Mouse (Mus musculus) heart, adult 2 months (tissue): ENCODE results near the gene Hoxc8. TPM values are rescaled to one million over a fixed set of nuclear protein-coding genes. Genes with fewer than 3 reads are reported as not detected.
A peak's percentile ranks its signal among the peaks of the same experiment; 100 is the strongest.

ENCODE experiments used
- DNase-seq, 2 experiments: peaks; one replicate each; pipeline ENCODE4 v3.0.0; 2021
- H3K27ac ChIP-seq: fragments of 200-600 bp; 2 replicates; pipeline ENCODE4 v1.8.1; 2022
- H3K27me3 ChIP-seq: fragments of 200-500 bp; 2 replicates; pipeline ENCODE4 v1.6.1; 2012; ENCODE audit warnings: mild to moderate bottlenecking, low read length, inconsistent platforms, mixed read lengths; ENCODE audit not compliant: control insufficient read depth, insufficient read depth
- H3K36me3 ChIP-seq: fragments of 200-500 bp; 2 replicates; pipeline ENCODE4 v1.6.1; 2012; ENCODE audit warnings: low read length, inconsistent platforms; ENCODE audit not compliant: control insufficient read depth, insufficient read depth
- H3K4me1 ChIP-seq: fragments of 200-500 bp; 2 replicates; pipeline ENCODE4 v1.6.1; 2011; ENCODE audit warnings: low read length; ENCODE audit not compliant: control insufficient read depth, insufficient read depth
- H3K4me3 ChIP-seq: fragments of 200-600 bp; 2 replicates; pipeline ENCODE4 v1.8.1; 2022
- H3K79me2 ChIP-seq: fragments of 200-500 bp; replicated peaks from 2 replicates; pipeline ENCODE4 v1.6.1; 2012; ENCODE audit warnings: mild to moderate bottlenecking, inconsistent platforms, low read length, moderate library complexity, mixed read lengths; ENCODE audit not compliant: control insufficient read depth, insufficient read depth
- H3K9ac ChIP-seq: fragments of 200-500 bp; 2 replicates; pipeline ENCODE4 v1.6.1; 2012; ENCODE audit warnings: low read depth, mild to moderate bottlenecking, control low read depth, inconsistent platforms, low read length, mixed read lengths
- CTCF ChIP-seq: fragments of 200-600 bp; IDR thresholded peaks from 2 replicates; pipeline ENCODE4 v1.8.1; 2022; ENCODE audit warnings: antibody characterized with exemption, mild to moderate bottlenecking, moderate library complexity
- EP300 ChIP-seq: fragments of 200-500 bp; IDR thresholded peaks from 2 replicates; pipeline ENCODE4 v1.6.1; 2011; ENCODE audit warnings: low read depth, low read length, control low read depth; ENCODE audit not compliant: insufficient read depth
- POLR2A ChIP-seq: fragments of 200-500 bp; IDR thresholded peaks from 2 replicates; pipeline ENCODE4 v1.6.1; 2011; ENCODE audit warnings: mild to moderate bottlenecking, low read depth, low read length, control low read depth; ENCODE audit not compliant: insufficient read depth
- WGBS: fragments of 180-500 bp; shearing (Covaris S2); methylation state at CpG from one replicate; pipeline ENCODE4 v1.1.7; 2018; 5-methylcytosine and 5-hydroxymethylcytosine counted together
- intact Hi-C: fragments of 180-260 bp; cut with DNase I; formaldehyde crosslinking; loops from one replicate; pipeline ENCODE4 v1.15.1; 2025
- long read RNA-seq: library from polyadenylated mRNA; stranded (forward); transcript quantifications from one replicate; pipeline ENCODE4 v2.0.0, GENCODE M21; 2021
- polyA plus RNA-seq: library from polyadenylated mRNA; depleted of rRNA; stranded (reverse); fragments of >200 nt; gene quantifications from 2 replicates; pipeline ENCODE4 v1.2.3, GENCODE M21; 2012; rRNA removed
- total RNA-seq, 2 experiments: library from RNA; stranded (reverse); gene quantifications; 2 replicates each; pipeline ENCODE4 v1.2.3; 2021

Gene Hoxc8
- total RNA-seq (not detected), polyA plus RNA-seq (not detected in 2 replicates)
- long read RNA-seq, result 0 reads

DNA sequence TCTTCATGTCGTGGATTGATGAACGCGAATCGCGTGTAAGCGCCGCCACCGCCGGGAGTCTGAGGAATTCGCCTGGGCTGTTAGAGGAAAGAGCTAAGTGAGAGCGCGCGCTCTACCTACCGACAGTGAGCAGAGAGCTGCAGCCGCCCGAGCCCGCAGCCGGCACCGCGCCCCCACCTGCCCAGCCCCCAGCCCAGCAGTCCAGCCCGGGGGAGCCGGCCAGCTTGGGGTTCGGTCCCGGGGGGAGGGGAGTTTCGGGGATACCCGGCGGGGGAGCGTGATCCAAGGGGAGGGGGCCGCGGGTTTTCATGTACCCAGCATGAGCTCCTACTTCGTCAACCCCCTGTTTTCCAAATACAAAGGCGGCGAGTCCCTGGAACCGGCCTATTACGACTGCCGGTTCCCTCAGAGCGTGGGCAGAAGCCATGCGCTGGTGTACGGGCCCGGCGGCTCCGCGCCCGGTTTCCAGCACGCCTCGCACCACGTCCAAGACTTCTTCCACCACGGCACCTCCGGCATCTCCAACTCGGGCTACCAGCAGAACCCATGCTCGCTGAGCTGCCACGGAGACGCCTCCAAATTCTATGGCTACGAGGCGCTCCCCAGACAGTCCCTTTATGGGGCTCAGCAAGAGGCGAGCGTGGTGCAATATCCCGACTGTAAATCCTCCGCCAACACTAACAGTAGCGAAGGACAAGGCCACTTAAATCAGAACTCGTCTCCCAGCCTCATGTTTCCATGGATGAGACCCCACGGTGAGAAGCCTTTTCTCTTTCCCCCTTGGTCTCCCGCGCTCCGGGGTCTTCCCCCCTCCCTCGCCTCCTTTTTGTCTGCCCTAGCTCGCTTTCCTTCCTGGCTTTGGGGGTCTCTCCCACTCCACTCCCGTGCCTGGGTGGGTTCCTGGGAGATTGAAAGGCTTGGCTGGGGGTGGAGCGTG, at the start of gene Hoxc8:
Hoxc8 (plus strand) TSS at position 147 of the 937 bp plus-strand sequence.
- Histone ChIP-seq H3K27me3 (peaks cover 25% of the 10 kb centered on the region), H3K36me3 (no peaks in the 10 kb centered on the region), H3K4me1 (no peaks in the 10 kb centered on the region), H3K79me2 (no peaks in the 10 kb centered on the region), H3K4me3 (no peak within 1 kb of the TSS), H3K27ac (no peak within 1 kb of the TSS), H3K9ac (no peak within 1 kb of the TSS)
- TF ChIP-seq EP300, result no peak
- TF ChIP-seq POLR2A, result no peak
- no peak for TF ChIP-seq CTCF
- no peak for DNase-seq
- intact Hi-C loops, result no loop called here
- 2% methylated on average over 69 of the region's 69 CpGs for WGBS

DNA sequence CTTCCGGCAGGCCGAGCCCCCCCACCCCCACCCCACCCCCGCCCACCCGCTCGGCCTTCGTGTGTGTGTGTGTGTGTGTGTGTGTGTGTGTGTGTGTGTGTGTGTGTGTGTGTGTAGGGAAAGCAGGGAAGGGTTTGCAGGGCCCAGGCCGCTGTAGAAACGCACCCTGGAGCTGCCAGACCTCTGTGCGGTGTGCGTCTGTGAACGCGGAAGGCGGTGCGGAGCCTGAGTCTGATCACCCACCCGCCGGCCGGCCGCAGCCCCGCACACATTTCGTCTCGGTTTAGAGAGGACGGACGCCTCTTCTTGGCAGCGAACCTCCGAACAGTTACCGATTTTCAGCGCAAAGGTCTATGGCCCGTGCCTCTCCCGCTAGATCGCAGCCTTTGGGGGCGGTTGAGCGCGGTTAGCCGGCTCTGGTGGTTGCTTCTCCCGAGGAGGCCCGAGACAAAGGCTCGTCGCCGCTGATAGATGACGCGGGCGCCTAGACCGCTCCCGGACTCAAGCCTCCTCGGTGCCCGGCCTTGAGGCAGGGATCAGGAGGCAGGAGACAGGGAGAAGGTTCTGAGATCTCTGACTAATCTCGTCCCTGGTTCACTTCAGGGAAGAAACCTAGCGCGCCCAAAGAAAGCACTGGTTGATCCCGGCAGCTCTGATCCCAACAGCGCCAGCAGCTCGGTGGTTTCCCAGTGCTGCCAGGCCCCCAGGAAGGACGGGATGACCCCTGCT, 47.5 kb upstream of the Hoxc8 start:
- Histone ChIP-seq H3K79me2 (no peaks in the 10 kb centered on the region), H3K9ac (no peak overlapping the region), H3K4me3 (no peak overlapping the region), H3K27me3 (peaks cover 36% of the 10 kb centered on the region), H3K36me3 (no peaks in the 10 kb centered on the region), H3K4me1 (no peaks in the 10 kb centered on the region), H3K27ac (no peak overlapping the region)
- TF ChIP-seq POLR2A (no peak), CTCF (peak; percentile 17; the same call in 1 of the 2 replicates)
- intact Hi-C loops, result no loop called here
- no peak for DNase-seq
- WGBS, result 2% methylated on average over 53 of the region's 53 CpGs

DNA sequence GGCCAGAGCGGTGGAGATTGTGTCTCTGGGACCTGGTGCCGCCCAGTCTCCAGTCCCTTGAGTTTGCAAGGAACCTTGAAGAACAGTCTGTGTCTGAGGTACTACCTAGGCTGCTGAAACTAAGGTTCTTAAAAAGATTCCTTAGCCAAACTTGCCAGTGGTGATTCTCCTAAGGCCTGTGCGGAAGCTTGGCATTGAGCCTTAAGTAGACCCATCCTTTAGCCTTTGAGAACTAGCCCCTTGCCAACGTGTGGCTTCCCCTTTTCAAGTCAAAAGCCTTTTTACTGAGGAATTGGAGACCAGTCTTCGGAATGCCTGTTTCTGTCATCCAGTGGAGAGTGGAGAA, 47.0 kb upstream of the Hoxc8 start:
- no peak for DNase-seq
- no peak for TF ChIP-seq EP300
- TF ChIP-seq CTCF, result no peak
- TF ChIP-seq POLR2A, result no peak
- no peaks in the 10 kb centered on the region for H3K36me3 ChIP-seq
- 8% methylated on average over 5 of the region's 5 CpGs for WGBS
- H3K27ac ChIP-seq, result no peak overlapping the region
- no peaks in the 10 kb centered on the region for H3K79me2 ChIP-seq
- H3K27me3 ChIP-seq, result peaks cover 36% of the 10 kb centered on the region
- H3K4me3 ChIP-seq, result no peak overlapping the region
- intact Hi-C loops, result no loop called here
- no peaks in the 10 kb centered on the region for H3K4me1 ChIP-seq
- H3K9ac ChIP-seq, result no peak overlapping the region

DNA sequence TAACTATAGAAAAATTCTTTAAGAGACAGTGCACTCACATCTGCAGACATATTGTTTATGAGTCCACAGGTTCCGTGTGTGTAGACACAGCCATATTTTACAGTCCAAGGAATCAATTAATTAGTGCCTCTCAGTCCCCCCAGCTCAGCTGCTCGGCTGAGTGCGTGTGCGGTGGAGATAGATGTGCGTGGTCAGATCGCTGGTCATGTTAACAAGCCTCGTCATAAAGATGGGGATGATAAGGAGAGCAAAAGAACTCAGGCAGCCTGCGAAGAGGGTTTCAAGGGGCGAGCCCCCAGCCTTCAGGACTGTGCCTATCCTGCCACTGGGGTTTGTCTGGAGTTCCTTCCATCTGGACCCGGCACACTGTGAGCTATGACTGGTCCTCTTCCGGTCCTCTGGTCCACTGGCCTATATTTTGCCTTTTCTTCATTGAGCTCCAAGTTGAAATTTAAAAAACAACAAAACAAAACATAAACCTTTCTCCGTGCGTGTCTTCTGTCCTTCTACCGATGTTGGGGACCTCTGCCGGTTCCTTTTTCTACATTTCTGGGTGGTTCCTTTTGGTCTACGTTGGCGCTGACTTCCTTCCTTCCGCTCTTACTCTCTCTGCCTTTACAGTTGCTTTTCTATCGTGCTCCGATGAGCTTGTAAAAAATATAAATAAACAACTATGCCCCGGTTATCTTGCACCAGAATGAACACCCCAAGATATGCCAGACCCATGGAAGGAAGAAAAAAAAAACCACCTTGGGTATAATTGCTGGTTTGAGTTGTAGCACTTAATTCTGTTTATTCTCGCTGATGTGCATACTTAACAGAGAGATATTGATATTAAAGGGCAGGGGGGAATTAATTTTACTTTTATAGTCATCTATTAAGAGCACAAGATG, 45.0 kb upstream of the Hoxc8 start:
- Histone ChIP-seq H3K27ac (no peak overlapping the region), H3K4me3 (no peak overlapping the region), H3K36me3 (no peaks in the 10 kb centered on the region), H3K9ac (no peak overlapping the region), H3K4me1 (no peaks in the 10 kb centered on the region), H3K79me2 (no peaks in the 10 kb centered on the region), H3K27me3 (peaks cover 29% of the 10 kb centered on the region)
- intact Hi-C loops, result no loop called here
- WGBS, result 19% methylated on average over 22 of the region's 22 CpGs
- DNase-seq, result no peak
- no peak for TF ChIP-seq EP300
- TF ChIP-seq POLR2A, result no peak
- TF ChIP-seq CTCF, result no peak

DNA sequence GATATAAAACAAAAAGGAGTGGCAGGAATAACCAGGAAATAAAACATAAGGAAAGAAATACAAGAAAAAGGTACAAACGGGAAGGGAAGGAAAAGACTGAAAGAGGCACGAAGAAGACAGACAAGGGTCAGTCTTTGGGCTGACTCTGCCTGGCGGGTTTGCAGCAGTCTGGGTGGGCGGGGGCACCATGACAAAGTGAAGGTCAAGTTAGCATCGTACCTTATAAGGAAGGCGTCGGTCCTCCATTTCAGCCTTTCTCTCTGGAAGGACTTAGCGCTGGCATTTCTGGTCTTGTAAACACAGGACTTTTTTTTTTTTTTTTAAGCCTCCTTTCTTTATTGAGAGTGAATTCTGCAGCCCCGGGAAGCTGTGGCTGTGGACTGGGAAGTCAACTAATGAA, 43.1 kb upstream of the Hoxc8 start:
- intact Hi-C loops, result no loop called here
- TF ChIP-seq CTCF (no peak), EP300 (no peak), POLR2A (no peak)
- Histone ChIP-seq H3K36me3 (no peaks in the 10 kb centered on the region), H3K9ac (no peak overlapping the region), H3K4me1 (no peaks in the 10 kb centered on the region), H3K4me3 (no peak overlapping the region), H3K79me2 (no peaks in the 10 kb centered on the region), H3K27ac (no peak overlapping the region), H3K27me3 (peaks cover 32% of the 10 kb centered on the region)
- no peak for DNase-seq
- 4% methylated on average over 9 of the region's 9 CpGs for WGBS
